Mouse (Mus musculus) hindbrain, embryonic 15.5 days (tissue): ENCODE data around the gene Rabgap1l. TPM values are rescaled to one million over a fixed set of nuclear protein-coding genes. Genes with fewer than 3 reads are reported as not detected.
"Not testable (repeated sequence)": the region's sequence is repeated elsewhere in the genome, so short reads cannot be mapped to it uniquely, and the experiment has no call there.

ENCODE experiments used
- ATAC-seq: fragments of 200-750 bp; cut with Nextera tagmentation; 2 replicates; pipeline ENCODE4 v1.8.0; 2017; ENCODE audit warnings: low read depth, moderate number of reproducible peaks, moderate TSS enrichment; ENCODE audit not compliant: low FRiP score
- H3K27ac ChIP-seq: fragments of 300-500 bp; sonication (generic); replicated peaks from 2 replicates; pipeline ENCODE4 v1.5.1; 2015; ENCODE audit warnings: mild to moderate bottlenecking, inconsistent platforms
- H3K27me3 ChIP-seq: fragments of 300-500 bp; sonication (generic); 2 replicates; pipeline ENCODE4 v1.6.1; 2015; ENCODE audit warnings: control low read depth, inconsistent platforms
- H3K36me3 ChIP-seq: fragments of 300-500 bp; sonication (generic); 2 replicates; pipeline ENCODE4 v1.6.1; 2015; ENCODE audit warnings: control low read depth, inconsistent platforms
- H3K4me1 ChIP-seq: fragments of 300-500 bp; sonication (generic); replicated peaks from 2 replicates; pipeline ENCODE4 v1.6.1; 2015; ENCODE audit warnings: control low read depth, inconsistent platforms
- H3K4me2 ChIP-seq: fragments of 300-500 bp; sonication (generic); 2 replicates; pipeline ENCODE4 v1.6.1; 2015; ENCODE audit warnings: moderate library complexity, mild to moderate bottlenecking, inconsistent platforms
- H3K4me3 ChIP-seq: fragments of 300-500 bp; sonication (generic); 2 replicates; pipeline ENCODE4 v1.5.1; 2015; ENCODE audit warnings: mild to moderate bottlenecking, inconsistent platforms
- H3K9ac ChIP-seq: fragments of 300-500 bp; sonication (generic); 2 replicates; pipeline ENCODE4 v1.6.1; 2015; ENCODE audit warnings: inconsistent platforms
- H3K9me3 ChIP-seq: fragments of 300-500 bp; sonication (generic); 2 replicates; pipeline ENCODE4 v1.6.1; 2016; ENCODE audit warnings: control low read depth, inconsistent platforms
- WGBS: fragments of 180-500 bp; shearing (Covaris S2); methylation state at CpG from one replicate; pipeline ENCODE4 v1.1.7; 2015; 5-methylcytosine and 5-hydroxymethylcytosine counted together
- polyA plus RNA-seq: library from polyadenylated mRNA; unstranded; fragments of >200 nt; fragmentation: Nextera tagmentation; extraction: Ambion mirVana; gene quantifications from 2 replicates; pipeline ENCODE4 v1.2.1, GENCODE M21; 2015

The Rabgap1l gene
- polyA plus RNA-seq, 1 experiment from 2014 or later: 28.3 TPM

DNA sequence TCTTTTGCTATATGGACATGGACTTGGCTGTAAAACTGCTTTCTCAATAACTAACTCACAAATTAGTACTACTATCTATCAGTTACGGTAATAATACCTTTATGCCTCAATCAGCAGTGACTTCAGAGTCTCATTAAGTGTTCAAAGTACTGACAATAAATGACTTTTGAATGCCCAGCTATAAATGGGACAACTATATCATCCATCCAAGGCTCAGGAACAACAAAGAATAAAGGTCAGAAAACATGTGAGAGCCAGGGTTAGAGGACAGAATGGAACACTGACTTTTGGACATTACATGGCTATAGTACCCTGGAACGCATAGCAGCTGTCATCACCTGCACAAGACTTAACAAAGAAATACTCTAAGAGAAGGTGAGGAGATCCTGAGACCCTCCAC is 108.8 kb downstream of the Rabgap1l start:
- no peak overlapping the region for H3K4me2 ChIP-seq
- no peak overlapping the region for H3K4me3 ChIP-seq
- no peaks in the 10 kb centered on the region for H3K9me3 ChIP-seq
- 89% methylated on average over 2 of the region's 2 CpGs for WGBS
- H3K9ac ChIP-seq: no peak overlapping the region
- H3K4me1 ChIP-seq: no peaks in the 10 kb centered on the region
- no peaks in the 10 kb centered on the region for H3K27me3 ChIP-seq
- no peaks in the 10 kb centered on the region for H3K36me3 ChIP-seq
- H3K27ac ChIP-seq: no peak overlapping the region
- ATAC-seq: no peak

DNA sequence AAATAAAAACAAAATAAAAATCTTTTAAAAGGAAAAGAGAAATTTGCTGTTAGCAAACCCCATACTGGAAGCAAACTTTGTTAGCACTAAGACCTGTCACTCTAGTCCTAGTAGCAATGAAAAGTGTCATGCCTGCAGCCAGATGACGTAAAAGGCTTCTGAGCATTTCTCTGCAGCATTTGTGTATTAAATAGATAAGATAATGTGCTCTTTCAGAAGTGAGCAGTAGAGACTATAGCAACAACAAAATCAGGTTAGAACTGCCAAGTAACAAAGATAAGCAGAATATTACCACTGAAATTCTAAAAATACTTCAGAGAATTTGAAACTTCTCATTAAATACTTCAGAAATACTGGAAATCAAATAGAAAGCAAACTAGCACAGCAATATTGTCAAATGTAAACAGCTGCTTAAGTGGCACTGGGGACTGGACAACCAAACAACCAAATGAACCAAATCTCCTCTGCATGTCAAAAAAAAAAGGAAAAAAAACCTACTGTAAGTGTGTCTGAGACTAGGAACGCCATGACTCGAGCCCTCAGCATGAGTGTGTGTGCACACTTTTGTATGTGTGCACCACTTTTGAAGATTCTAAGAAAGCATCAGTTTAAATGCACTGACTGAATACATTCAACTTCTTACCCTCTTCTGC is 111.5 kb downstream of the Rabgap1l start:
- H3K27ac ChIP-seq: no peak overlapping the region
- no peaks in the 10 kb centered on the region for H3K27me3 ChIP-seq
- no peaks in the 10 kb centered on the region for H3K9me3 ChIP-seq
- WGBS: 85% methylated on average over 3 of the region's 3 CpGs
- H3K4me2 ChIP-seq: no peak overlapping the region
- no peak overlapping the region for H3K4me3 ChIP-seq
- H3K36me3 ChIP-seq: no peaks in the 10 kb centered on the region
- no peaks in the 10 kb centered on the region for H3K4me1 ChIP-seq
- ATAC-seq: no peak
- no peak overlapping the region for H3K9ac ChIP-seq

DNA sequence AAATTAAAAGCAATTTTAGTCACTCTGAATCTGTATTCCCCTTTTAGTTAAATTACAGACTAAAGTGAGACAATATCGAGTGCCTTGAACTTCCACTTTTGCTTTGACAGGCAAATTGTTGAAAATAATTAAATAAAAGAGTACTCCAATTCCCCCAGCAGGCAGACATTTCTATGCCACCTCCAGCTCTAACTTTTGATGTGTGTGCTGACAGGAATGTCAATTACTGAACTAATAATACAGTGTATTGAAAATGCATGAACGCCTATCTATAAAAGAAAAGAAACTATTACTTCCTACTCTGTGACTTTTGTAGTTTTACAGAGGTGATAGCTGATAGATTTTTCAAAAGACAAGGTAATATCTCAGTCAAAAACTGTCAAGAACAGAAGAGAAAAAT is 118.2 kb downstream of the Rabgap1l start:
- WGBS: 77% methylated on average over 2 of the region's 2 CpGs

DNA sequence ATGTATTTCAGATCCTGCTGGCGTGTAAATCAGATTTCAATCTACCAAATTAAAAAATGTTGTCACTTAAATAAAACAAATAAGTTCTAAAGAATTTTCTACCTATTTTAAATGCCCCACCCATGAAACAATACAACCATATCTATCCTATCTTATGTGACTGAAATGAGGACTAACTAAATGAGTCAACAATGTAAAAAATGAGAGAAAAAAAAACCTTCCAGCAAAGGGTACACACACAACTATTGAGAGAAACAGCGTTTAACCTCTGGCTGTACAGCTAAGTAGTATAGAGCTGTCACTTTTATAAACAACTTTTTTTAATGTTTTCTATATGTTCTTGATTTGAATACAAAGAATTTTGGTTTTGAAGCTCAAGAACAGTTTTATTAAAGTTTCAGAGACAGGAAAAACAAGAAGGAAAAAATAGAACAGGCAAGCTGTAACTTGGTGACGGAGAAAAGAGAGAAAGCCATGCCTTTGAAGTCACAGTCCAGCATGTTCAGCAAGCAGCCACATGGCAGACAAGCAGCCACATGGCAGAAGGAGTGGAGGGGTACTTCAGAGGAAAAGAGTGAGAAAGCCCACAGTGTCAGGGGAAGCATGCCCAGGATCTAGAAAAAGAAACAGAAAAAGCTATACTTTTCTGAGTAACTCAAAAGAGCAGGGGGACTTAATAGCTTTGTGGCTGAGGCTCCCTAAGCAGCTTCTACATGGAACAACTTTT is 120.8 kb downstream of the Rabgap1l start:
- WGBS: 79% methylated on average over 3 of the region's 3 CpGs

More for the DNA sequence above, 118.2 kb downstream of the Rabgap1l start:
- no peak for ATAC-seq
- Histone ChIP-seq H3K27ac (no peak overlapping the region), H3K36me3 (no peaks in the 10 kb centered on the region), H3K4me1 (no peaks in the 10 kb centered on the region), H3K27me3 (no peaks in the 10 kb centered on the region), H3K4me3 (no peak overlapping the region), H3K4me2 (no peak overlapping the region), H3K9ac (no peak overlapping the region), H3K9me3 (no peaks in the 10 kb centered on the region)

DNA sequence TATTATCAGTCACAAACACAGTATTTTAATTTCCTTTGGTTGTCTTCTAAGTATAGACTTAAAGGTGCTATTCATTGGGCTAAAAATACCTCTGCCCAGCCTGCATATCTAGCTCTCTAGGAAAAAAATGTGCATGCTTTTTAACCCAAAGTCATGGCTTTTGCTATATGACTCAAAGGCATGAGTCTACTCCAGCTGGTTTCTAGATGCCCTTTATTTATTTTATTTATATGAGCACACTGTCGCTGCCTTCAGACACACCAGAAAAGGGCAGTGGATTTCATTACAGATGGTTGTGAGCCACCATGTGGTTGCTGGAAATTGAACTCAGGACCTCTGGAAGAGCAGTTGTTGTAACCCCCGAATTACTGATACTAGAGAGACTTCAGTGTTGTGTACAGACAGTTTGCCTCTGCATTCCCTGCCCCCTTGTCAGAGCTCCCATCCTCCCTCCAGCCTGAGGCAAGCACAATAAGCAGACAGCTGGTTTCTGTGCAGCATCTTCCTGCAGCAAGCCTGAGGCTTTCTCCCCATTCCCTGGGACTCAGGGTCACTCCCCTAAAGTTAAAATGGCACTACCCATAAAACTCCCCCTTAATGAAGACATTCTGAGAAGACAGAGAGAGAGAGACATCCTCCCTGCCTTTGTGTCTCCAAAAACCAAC is 137.1 kb downstream of the Rabgap1l start:
- H3K9me3 ChIP-seq: no peaks in the 10 kb centered on the region
- no peaks in the 10 kb centered on the region for H3K27me3 ChIP-seq
- no peak for ATAC-seq
- H3K9ac ChIP-seq: no peak overlapping the region
- H3K4me3 ChIP-seq: no peak overlapping the region
- no peaks in the 10 kb centered on the region for H3K4me1 ChIP-seq
- H3K27ac ChIP-seq: no peak overlapping the region
- no peak overlapping the region for H3K4me2 ChIP-seq
- 81% methylated on average over 2 of the region's 2 CpGs for WGBS
- no peaks in the 10 kb centered on the region for H3K36me3 ChIP-seq

More for the DNA sequence above, 120.8 kb downstream of the Rabgap1l start:
- Histone ChIP-seq H3K27ac (no peak overlapping the region), H3K4me3 (no peak overlapping the region), H3K4me1 (no peaks in the 10 kb centered on the region), H3K27me3 (no peaks in the 10 kb centered on the region), H3K36me3 (no peaks in the 10 kb centered on the region), H3K9me3 (no peaks in the 10 kb centered on the region), H3K9ac (no peak overlapping the region), H3K4me2 (no peak overlapping the region)
- ATAC-seq: no peak

DNA sequence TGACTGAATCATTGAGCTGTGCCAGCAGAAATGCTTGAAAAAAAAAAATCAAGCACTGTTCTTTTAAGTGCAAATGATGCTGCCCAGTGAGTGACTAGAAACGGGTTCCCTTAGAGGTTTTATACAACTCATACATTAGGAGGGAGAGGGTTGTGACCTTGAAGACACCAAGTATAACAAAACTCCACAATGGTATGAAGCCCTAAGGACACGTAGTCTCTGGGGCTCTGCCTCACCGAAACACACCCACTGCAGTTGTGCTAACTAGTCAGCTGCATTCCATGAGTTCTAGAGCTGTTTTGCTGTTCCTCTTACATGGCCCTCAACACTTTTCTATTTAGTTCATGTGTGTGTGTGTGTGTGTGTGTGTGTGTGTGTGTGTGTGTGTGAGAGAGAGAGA is 141.3 kb downstream of the Rabgap1l start:
- Histone ChIP-seq H3K9ac (no peak overlapping the region), H3K4me2 (no peak overlapping the region), H3K27ac (no peak overlapping the region), H3K4me1 (no peaks in the 10 kb centered on the region), H3K4me3 (no peak overlapping the region), H3K27me3 (no peaks in the 10 kb centered on the region), H3K9me3 (no peaks in the 10 kb centered on the region), H3K36me3 (no peaks in the 10 kb centered on the region)
- no peak for ATAC-seq
- 32% methylated on average over 3 of the region's 3 CpGs for WGBS

DNA sequence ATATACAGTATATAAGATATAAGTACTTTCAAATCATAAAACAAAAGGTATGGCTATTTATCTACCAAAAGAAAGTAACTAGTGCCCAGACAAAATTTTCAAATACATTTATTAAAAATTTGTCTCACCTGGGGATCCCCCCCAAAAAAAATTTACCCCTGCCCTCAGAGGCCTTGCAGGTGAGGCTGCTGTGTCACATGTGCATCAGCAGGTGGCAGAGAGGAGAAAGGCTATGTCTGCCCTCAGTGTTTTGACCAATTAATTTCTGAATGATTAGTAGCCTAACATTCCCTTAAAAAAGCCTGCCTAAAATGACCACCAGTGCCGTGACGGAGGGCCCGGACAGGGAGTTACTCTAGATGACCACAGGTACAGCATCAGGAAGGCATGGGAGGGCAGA is 147.6 kb downstream of the Rabgap1l start:
- Histone ChIP-seq H3K27me3 (no peaks in the 10 kb centered on the region), H3K4me3 (no peak overlapping the region), H3K9me3 (no peaks in the 10 kb centered on the region), H3K4me2 (no peak overlapping the region), H3K9ac (no peak overlapping the region), H3K4me1 (no peaks in the 10 kb centered on the region), H3K36me3 (no peaks in the 10 kb centered on the region), H3K27ac (no peak overlapping the region)
- WGBS: 99% methylated on average over 3 of the region's 3 CpGs
- ATAC-seq: no peak

DNA sequence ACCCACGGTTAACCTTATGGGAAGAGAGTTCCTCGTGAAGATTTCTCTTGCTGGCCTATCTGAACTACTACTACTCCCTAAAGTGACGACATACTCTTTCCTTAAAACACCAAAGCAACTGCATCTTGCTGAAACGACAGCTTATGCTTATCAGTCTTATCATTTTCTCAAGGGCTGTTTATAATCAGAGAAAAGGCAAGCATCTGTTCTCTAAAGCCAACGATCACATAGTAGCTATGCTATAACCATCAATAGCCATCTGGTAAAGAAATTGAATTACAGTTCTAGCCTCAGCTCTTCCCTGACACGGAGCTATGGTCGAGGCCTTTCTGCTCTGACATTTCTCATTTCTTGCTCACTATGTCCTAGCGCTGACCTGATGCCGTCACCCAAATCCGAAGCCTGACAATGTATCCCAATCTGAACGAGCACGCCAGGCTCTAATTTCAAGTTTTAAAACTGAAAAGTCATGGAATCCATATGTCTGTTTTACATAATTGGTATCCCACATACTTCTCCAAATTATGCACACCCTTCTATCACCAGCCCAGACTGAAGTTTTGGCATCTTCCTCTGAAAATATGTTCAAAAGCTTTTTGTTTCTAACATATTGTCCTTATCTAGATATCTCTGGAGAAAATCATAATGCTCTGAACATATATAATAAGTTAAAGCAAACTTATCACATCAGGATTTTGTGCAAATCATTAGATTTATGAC is 164.6 kb downstream of the Rabgap1l start:
- Histone ChIP-seq H3K27me3 (no peaks in the 10 kb centered on the region), H3K9me3 (no peaks in the 10 kb centered on the region), H3K4me3 (no peak overlapping the region), H3K4me2 (no peak overlapping the region), H3K9ac (no peak overlapping the region), H3K27ac (no peak overlapping the region), H3K4me1 (no peaks in the 10 kb centered on the region), H3K36me3 (no peaks in the 10 kb centered on the region)
- no peak for ATAC-seq
- WGBS: 90% methylated on average over 12 of the region's 12 CpGs

DNA sequence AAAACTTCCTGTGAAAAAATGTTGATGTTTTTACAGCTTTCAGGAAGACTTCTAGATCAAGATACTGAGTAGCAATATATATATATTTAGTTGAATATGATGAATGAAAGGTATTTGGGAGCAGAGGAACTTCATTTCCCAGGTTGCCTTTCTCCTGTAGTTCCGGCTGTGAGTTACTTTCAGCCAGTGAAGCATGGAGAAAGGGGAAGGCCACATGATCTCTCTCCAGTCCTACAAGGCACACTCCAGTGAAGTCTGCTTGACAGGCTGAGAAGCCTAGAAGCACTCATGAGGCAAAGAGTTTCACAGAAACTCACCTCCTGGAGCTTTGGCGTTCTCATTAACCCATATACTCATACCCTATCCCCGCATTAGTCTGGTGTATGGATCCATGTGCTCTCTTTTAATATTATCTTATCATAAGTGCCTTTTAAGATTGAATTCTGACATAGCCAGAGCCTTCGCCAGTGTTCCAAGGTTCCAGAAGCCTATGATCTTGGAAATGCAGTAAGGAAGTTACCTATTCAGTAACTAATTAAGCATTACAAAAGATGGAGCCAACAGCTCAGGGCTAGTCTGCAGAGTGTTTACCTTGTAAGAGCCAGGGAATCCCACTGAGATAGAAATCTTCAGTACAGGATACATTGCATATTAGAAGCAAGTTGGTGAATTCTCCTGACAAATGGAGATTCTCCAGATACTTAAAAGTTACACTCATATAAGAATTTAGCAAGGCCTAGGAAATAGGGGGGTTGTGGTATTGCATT is 168.5 kb downstream of the Rabgap1l start:
- H3K9ac ChIP-seq, H3K4me3 ChIP-seq, ATAC-seq, H3K4me2 ChIP-seq, H3K36me3 ChIP-seq, H3K9me3 ChIP-seq, H3K27ac ChIP-seq, H3K27me3 ChIP-seq, H3K4me1 ChIP-seq: not testable (repeated sequence)
- WGBS: 77% methylated on average over 4 of the region's 4 CpGs

DNA sequence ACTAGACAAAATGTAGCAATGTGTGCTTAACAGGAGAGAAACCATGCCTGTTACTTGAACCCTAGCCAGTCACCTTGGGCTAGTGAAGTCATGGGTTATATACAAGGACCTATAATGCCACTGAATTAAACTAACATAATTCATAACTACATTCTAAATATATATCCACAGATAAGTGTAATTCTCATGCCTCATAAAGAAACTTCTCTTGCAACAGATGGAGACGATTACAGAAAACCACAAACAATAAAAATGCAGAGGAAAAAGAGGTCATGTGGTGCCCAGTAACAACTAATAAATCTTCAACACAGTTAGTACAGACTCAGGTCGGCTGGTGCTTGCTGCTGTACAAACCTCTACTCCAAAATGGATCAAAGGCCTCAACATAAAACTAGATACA is 174.8 kb downstream of the Rabgap1l start:
- H3K4me2 ChIP-seq: no peak overlapping the region
- ATAC-seq: no peak
- no peak overlapping the region for H3K27ac ChIP-seq
- H3K9me3 ChIP-seq: no peaks in the 10 kb centered on the region
- H3K9ac ChIP-seq: no peak overlapping the region
- H3K36me3 ChIP-seq: no peaks in the 10 kb centered on the region
- 85% methylated on average over 2 of the region's 2 CpGs for WGBS
- H3K27me3 ChIP-seq: no peaks in the 10 kb centered on the region
- no peaks in the 10 kb centered on the region for H3K4me1 ChIP-seq
- no peak overlapping the region for H3K4me3 ChIP-seq

DNA sequence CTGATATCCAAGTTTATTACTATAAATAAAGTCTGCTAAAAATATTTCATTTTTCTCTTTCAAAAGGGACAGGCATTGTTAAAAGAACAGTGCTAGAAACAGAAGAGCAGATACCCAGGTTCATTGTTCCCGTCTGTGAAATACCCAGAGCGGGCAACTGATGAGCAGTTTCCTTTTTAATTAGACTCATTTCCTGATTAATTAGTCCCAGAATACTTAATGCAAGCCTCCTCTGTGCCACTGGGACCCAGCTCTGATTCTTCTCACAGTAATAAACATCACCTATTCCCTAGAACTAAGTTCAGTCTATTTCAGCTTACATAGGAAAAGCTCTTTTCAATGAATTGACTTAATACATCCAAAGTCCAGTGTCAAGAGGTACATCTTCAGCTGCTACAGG is 186.6 kb downstream of the Rabgap1l start:
- Histone ChIP-seq H3K36me3 (no peaks in the 10 kb centered on the region), H3K9ac (no peak overlapping the region), H3K9me3 (no peaks in the 10 kb centered on the region), H3K27me3 (no peaks in the 10 kb centered on the region), H3K4me2 (no peak overlapping the region), H3K27ac (no peak overlapping the region), H3K4me3 (no peak overlapping the region), H3K4me1 (no peaks in the 10 kb centered on the region)
- ATAC-seq: no peak
- WGBS: 34% methylated on average over 2 of the region's 2 CpGs
